Mouse (Mus musculus): Measurements from ENCODE around the gene Metap1. TPM values are rescaled to one million over a fixed set of nuclear protein-coding genes. Genes with fewer than 3 reads are reported as not detected.
A peak's percentile ranks its signal among the peaks of the same experiment; 100 is the strongest.

The Metap1 gene
- polyA plus RNA-seq, 1 experiment from 2014 or later, result 54.0 TPM

- 72% methylated on average over 16 of the region's 16 CpGs for WGBS
- Histone ChIP-seq H3K36me3 (ENCODE audit: control insufficient read depth, insufficient read depth, low read length) (peaks cover 69% of the 10 kb centered on the region), H3K27ac (ENCODE audit: low read depth, low read length) (no peak overlapping the region), H3K9me3 (ENCODE audit: control insufficient read depth, low read length) (no peaks in the 10 kb centered on the region), H3K27me3 (ENCODE audit: control insufficient read depth, insufficient read depth, low read length) (no peaks in the 10 kb centered on the region), H3K4me3 (ENCODE audit: low read length) (no peak overlapping the region), H3K4me2 (replicated peaks; ENCODE audit: low read depth, low read length) (no peak overlapping the region), H3K4me1 (ENCODE audit: control insufficient read depth, insufficient read depth, low read length) (no peaks in the 10 kb centered on the region), H3K9ac (ENCODE audit: low read depth, low read length) (no peak overlapping the region)
- ATAC-seq (ENCODE audit: low FRiP score, low TSS enrichment), result no peak
These were observed 24.7 kb downstream of the Metap1 start for GRCm38 (mm10) chr3:138464573-138465147.

DNA sequence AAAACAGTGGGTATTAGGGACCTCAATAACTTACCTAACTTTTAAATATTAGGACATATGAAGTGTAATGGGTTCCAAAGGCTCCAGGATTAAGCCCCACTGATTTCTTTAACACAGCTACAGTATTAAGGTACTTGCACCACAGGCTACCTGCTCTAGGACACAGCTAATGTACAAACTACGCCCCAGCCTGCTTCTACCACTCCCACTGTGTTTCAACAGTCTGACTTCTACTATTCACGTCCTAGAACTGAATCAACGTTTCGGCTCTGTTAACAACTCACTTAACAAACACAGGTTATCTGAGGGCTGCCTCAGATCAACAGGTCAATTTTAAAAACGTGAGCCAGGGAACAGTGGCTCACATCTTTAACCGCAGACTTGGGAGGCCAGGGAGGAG is 25.5 kb downstream of the Metap1 start:
- no peaks in the 10 kb centered on the region for H3K9me3 ChIP-seq (ENCODE audit: control insufficient read depth, low read length)
- no peaks in the 10 kb centered on the region for H3K4me1 ChIP-seq (ENCODE audit: control insufficient read depth, insufficient read depth, low read length)
- H3K36me3 ChIP-seq (ENCODE audit: control insufficient read depth, insufficient read depth, low read length), result peaks cover 73% of the 10 kb centered on the region
- no peak overlapping the region for H3K27ac ChIP-seq (ENCODE audit: low read depth, low read length)
- H3K4me2 ChIP-seq (replicated peaks; ENCODE audit: low read depth, low read length), result no peak overlapping the region
- ATAC-seq (ENCODE audit: low FRiP score, low TSS enrichment), result no peak
- H3K27me3 ChIP-seq (ENCODE audit: control insufficient read depth, insufficient read depth, low read length), result no peaks in the 10 kb centered on the region
- WGBS, result 84% methylated on average over 6 of the region's 6 CpGs
- H3K9ac ChIP-seq (ENCODE audit: low read depth, low read length), result no peak overlapping the region
- H3K4me3 ChIP-seq (ENCODE audit: low read length), result no peak overlapping the region

GRCm38 (mm10) chr3:138463137-138463536 is 26.2 kb downstream of the Metap1 start:
- 62% methylated on average over 2 of the region's 2 CpGs for WGBS
- no peaks in the 10 kb centered on the region for H3K4me1 ChIP-seq (ENCODE audit: control insufficient read depth, insufficient read depth, low read length)
- H3K4me3 ChIP-seq (ENCODE audit: low read length), result no peak overlapping the region
- H3K9me3 ChIP-seq (ENCODE audit: control insufficient read depth, low read length), result no peaks in the 10 kb centered on the region
- H3K4me2 ChIP-seq (replicated peaks; ENCODE audit: low read depth, low read length), result no peak overlapping the region
- H3K27ac ChIP-seq (ENCODE audit: low read depth, low read length), result no peak overlapping the region
- H3K9ac ChIP-seq (ENCODE audit: low read depth, low read length), result no peak overlapping the region
- H3K27me3 ChIP-seq (ENCODE audit: control insufficient read depth, insufficient read depth, low read length), result no peaks in the 10 kb centered on the region
- H3K36me3 ChIP-seq (ENCODE audit: control insufficient read depth, insufficient read depth, low read length), result peaks cover 73% of the 10 kb centered on the region
- ATAC-seq (ENCODE audit: low FRiP score, low TSS enrichment), result peak; percentile 74; the same call in 1 of the 2 replicates

DNA sequence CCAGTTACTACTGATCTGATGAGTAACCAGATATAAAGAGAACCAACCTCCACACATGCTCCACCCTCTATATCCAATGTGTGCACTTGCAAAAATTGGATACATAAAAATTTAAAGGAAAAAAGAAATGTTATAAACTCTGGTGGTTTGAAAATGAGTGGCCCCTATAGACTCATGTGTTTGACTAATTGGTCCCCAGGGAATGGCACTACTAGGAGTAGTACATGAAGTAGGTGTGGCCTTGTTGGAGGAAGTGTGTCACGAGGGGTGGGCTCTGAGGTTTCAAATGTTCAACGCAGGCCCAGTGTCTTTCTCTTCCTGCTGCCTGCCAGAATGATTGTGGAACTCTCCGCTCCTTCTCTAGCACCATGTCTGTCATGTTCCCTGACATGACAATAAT is 27.5 kb downstream of the Metap1 start:
- H3K36me3 ChIP-seq (ENCODE audit: control insufficient read depth, insufficient read depth, low read length), result peaks cover 77% of the 10 kb centered on the region
- H3K9me3 ChIP-seq (ENCODE audit: control insufficient read depth, low read length), result no peaks in the 10 kb centered on the region
- no peaks in the 10 kb centered on the region for H3K4me1 ChIP-seq (ENCODE audit: control insufficient read depth, insufficient read depth, low read length)
- no peaks in the 10 kb centered on the region for H3K27me3 ChIP-seq (ENCODE audit: control insufficient read depth, insufficient read depth, low read length)
- ATAC-seq (ENCODE audit: low FRiP score, low TSS enrichment), result no peak
- no peak overlapping the region for H3K27ac ChIP-seq (ENCODE audit: low read depth, low read length)
- H3K4me2 ChIP-seq (replicated peaks; ENCODE audit: low read depth, low read length), result no peak overlapping the region
- H3K4me3 ChIP-seq (ENCODE audit: low read length), result no peak overlapping the region
- H3K9ac ChIP-seq (ENCODE audit: low read depth, low read length), result no peak overlapping the region
- 91% methylated on average over 3 of the region's 3 CpGs for WGBS

- ATAC-seq (ENCODE audit: low FRiP score, low TSS enrichment), result no peak
- Histone ChIP-seq H3K36me3 (ENCODE audit: control insufficient read depth, insufficient read depth, low read length) (peaks cover 77% of the 10 kb centered on the region), H3K27ac (ENCODE audit: low read depth, low read length) (no peak overlapping the region), H3K4me2 (replicated peaks; ENCODE audit: low read depth, low read length) (no peak overlapping the region), H3K4me3 (ENCODE audit: low read length) (no peak overlapping the region), H3K9me3 (ENCODE audit: control insufficient read depth, low read length) (no peaks in the 10 kb centered on the region), H3K27me3 (ENCODE audit: control insufficient read depth, insufficient read depth, low read length) (no peaks in the 10 kb centered on the region), H3K9ac (ENCODE audit: low read depth, low read length) (no peak overlapping the region), H3K4me1 (ENCODE audit: control insufficient read depth, insufficient read depth, low read length) (no peaks in the 10 kb centered on the region)
- 83% methylated on average over 13 of the region's 13 CpGs for WGBS
These were observed 29.1 kb downstream of the Metap1 start for GRCm38 (mm10) chr3:138460260-138460659.

GRCm38 (mm10) chr3:138458441-138458840 is 30.9 kb downstream of the Metap1 start:
- WGBS, result 95% methylated on average over 3 of the region's 3 CpGs

GRCm38 (mm10) chr3:138454711-138455435 is 34.4 kb downstream of the Metap1 start:
- Histone ChIP-seq H3K27ac (ENCODE audit: low read depth, low read length) (no peak overlapping the region), H3K9ac (ENCODE audit: low read depth, low read length) (no peak overlapping the region), H3K36me3 (ENCODE audit: control insufficient read depth, insufficient read depth, low read length) (peaks cover 90% of the 10 kb centered on the region), H3K4me3 (ENCODE audit: low read length) (no peak overlapping the region), H3K4me2 (replicated peaks; ENCODE audit: low read depth, low read length) (no peak overlapping the region), H3K27me3 (ENCODE audit: control insufficient read depth, insufficient read depth, low read length) (no peaks in the 10 kb centered on the region), H3K4me1 (ENCODE audit: control insufficient read depth, insufficient read depth, low read length) (no peaks in the 10 kb centered on the region), H3K9me3 (ENCODE audit: control insufficient read depth, low read length) (no peaks in the 10 kb centered on the region)
- 92% methylated on average over 13 of the region's 13 CpGs for WGBS
- no peak for ATAC-seq (ENCODE audit: low FRiP score, low TSS enrichment)

More at GRCm38 (mm10) chr3:138458441-138458840, 30.9 kb downstream of the Metap1 start:
- H3K27ac ChIP-seq (ENCODE audit: low read depth, low read length), result no peak overlapping the region
- no peaks in the 10 kb centered on the region for H3K27me3 ChIP-seq (ENCODE audit: control insufficient read depth, insufficient read depth, low read length)
- no peak overlapping the region for H3K4me3 ChIP-seq (ENCODE audit: low read length)
- no peak overlapping the region for H3K4me2 ChIP-seq (replicated peaks; ENCODE audit: low read depth, low read length)
- no peak overlapping the region for H3K9ac ChIP-seq (ENCODE audit: low read depth, low read length)
- H3K4me1 ChIP-seq (ENCODE audit: control insufficient read depth, insufficient read depth, low read length), result no peaks in the 10 kb centered on the region
- no peak for ATAC-seq (ENCODE audit: low FRiP score, low TSS enrichment)
- H3K9me3 ChIP-seq (ENCODE audit: control insufficient read depth, low read length), result no peaks in the 10 kb centered on the region
- H3K36me3 ChIP-seq (ENCODE audit: control insufficient read depth, insufficient read depth, low read length), result peaks cover 78% of the 10 kb centered on the region

DNA sequence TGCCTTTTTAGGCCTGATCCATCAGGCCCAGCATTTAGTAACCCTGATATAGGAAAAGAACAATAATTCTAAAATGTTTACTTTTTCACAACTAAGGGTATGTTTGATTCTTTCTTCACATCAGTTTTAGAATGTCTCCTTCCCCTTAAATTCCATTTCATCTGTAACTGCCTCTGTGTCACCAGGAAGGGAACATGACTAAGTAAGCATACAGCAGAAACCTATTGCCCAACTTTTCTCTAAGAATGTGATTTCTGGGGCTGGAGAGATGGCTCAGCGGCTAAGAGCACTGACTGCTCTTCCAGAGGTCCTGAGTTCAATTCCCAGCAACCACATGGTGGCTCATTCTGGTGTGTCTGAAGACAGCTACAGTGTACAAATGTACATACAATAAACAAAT is 35.1 kb downstream of the Metap1 start:
- H3K4me3 ChIP-seq (ENCODE audit: low read length), result no peak overlapping the region
- no peaks in the 10 kb centered on the region for H3K9me3 ChIP-seq (ENCODE audit: control insufficient read depth, low read length)
- no peak overlapping the region for H3K4me2 ChIP-seq (replicated peaks; ENCODE audit: low read depth, low read length)
- H3K9ac ChIP-seq (ENCODE audit: low read depth, low read length), result no peak overlapping the region
- H3K36me3 ChIP-seq (ENCODE audit: control insufficient read depth, insufficient read depth, low read length), result peaks cover 90% of the 10 kb centered on the region
- H3K27me3 ChIP-seq (ENCODE audit: control insufficient read depth, insufficient read depth, low read length), result no peaks in the 10 kb centered on the region
- WGBS, result 94% methylated on average over 1 of the region's 1 CpGs
- H3K27ac ChIP-seq (ENCODE audit: low read depth, low read length), result no peak overlapping the region
- ATAC-seq (ENCODE audit: low FRiP score, low TSS enrichment), result no peak
- H3K4me1 ChIP-seq (ENCODE audit: control insufficient read depth, insufficient read depth, low read length), result no peaks in the 10 kb centered on the region

DNA sequence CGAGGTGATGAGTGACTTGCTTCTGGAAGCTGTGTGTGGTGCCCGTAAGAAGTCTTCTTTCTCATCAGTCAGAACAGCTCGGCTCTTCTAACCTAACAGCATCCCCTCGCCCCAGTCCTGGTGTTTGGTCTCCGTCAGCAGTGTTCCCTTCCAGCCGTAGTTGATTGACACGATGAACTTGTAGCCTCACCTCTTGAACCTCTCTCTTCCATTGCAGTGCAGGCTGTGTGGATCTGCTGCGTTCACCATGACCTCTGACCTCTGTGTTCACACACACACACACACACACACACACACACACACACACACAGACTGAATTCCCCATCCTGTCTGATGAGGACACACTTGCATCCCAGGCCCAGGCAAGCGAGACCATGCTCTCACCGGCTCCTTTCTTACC is 37.1 kb downstream of the Metap1 start:
- H3K27me3 ChIP-seq (ENCODE audit: control insufficient read depth, insufficient read depth, low read length), result no peaks in the 10 kb centered on the region
- 82% methylated on average over 10 of the region's 10 CpGs for WGBS

More for the DNA sequence above, 37.1 kb downstream of the Metap1 start:
- no peak overlapping the region for H3K4me2 ChIP-seq (replicated peaks; ENCODE audit: low read depth, low read length)
- ATAC-seq (ENCODE audit: low FRiP score, low TSS enrichment), result no peak; the same call in 1 of the 2 replicates
- H3K27ac ChIP-seq (ENCODE audit: low read depth, low read length), result no peak overlapping the region
- no peak overlapping the region for H3K4me3 ChIP-seq (ENCODE audit: low read length)
- H3K9me3 ChIP-seq (ENCODE audit: control insufficient read depth, low read length), result no peaks in the 10 kb centered on the region
- peaks cover 82% of the 10 kb centered on the region for H3K36me3 ChIP-seq (ENCODE audit: control insufficient read depth, insufficient read depth, low read length)
- no peak overlapping the region for H3K9ac ChIP-seq (ENCODE audit: low read depth, low read length)
- no peaks in the 10 kb centered on the region for H3K4me1 ChIP-seq (ENCODE audit: control insufficient read depth, insufficient read depth, low read length)
